Mouse (Mus musculus): ENCODE data around the gene Ccr9.

- TF ChIP-seq CTCF (IDR thresholded peaks at IDR 0.05; ENCODE audit: borderline replicate concordance, insufficient read depth, low read depth, low read length) (no peak), POLR2A (IDR thresholded peaks at IDR 0.05; ENCODE audit: borderline replicate concordance, insufficient read depth, low read length) (no peak)
Measured at GRCm38 (mm10) chr9:123665645-123666044, 12.6 kb upstream of the Ccr9 start.

Data from cerebellum, adult 2 months (tissue).